Mouse (Mus musculus): ENCODE measurements at regions not wholly inside any gene's neighbourhood (a gene's known extent, or its start where the extent isn't known, plus 50 kb on each side); places are given as distances from the start of the nearest gene placed in this dataset.

- TF ChIP-seq CTCF (conservative IDR thresholded peaks at IDR 0.05; ENCODE audit: low read length) (no peak), POU5F1 (IDR thresholded peaks at IDR 0.05; ENCODE audit: borderline replicate concordance, low read length) (no peak), NANOG (IDR thresholded peaks at IDR 0.05; ENCODE audit: borderline replicate concordance, low read length) (no peak)
- H3K9me3 ChIP-seq (ENCODE audit: low read length): no peaks in the 10 kb centered on the region
Observed at GRCm38 (mm10) chr1:149712330-149712729, 248.8 kb downstream of the Pla2g4a start.

GRCm38 (mm10) chr1:149705223-149705622 lies 255.9 kb downstream of the Pla2g4a start:
- Histone ChIP-seq H3K27me3 (ENCODE audit: insufficient read depth, low read length) (no peaks in the 10 kb centered on the region), H3K4me3 (replicated peaks; ENCODE audit: low read length) (no peak overlapping the region), H3K9me3 (ENCODE audit: low read length) (no peaks in the 10 kb centered on the region), H3K4me1 (replicated peaks; ENCODE audit: low read depth, low read length) (no peaks in the 10 kb centered on the region), H3K36me3 (ENCODE audit: insufficient read depth, low read length) (no peaks in the 10 kb centered on the region)
- no peak for TF ChIP-seq CTCF (conservative IDR thresholded peaks at IDR 0.05; ENCODE audit: low read length)
- no peak for TF ChIP-seq POU5F1 (IDR thresholded peaks at IDR 0.05; ENCODE audit: borderline replicate concordance, low read length)
- no peak for TF ChIP-seq NANOG (IDR thresholded peaks at IDR 0.05; ENCODE audit: borderline replicate concordance, low read length)

More at GRCm38 (mm10) chr1:149712330-149712729, 248.8 kb downstream of the Pla2g4a start:
- no peak overlapping the region for H3K4me3 ChIP-seq (replicated peaks; ENCODE audit: low read length)
- H3K36me3 ChIP-seq (ENCODE audit: insufficient read depth, low read length): no peaks in the 10 kb centered on the region
- H3K4me1 ChIP-seq (replicated peaks; ENCODE audit: low read depth, low read length): no peaks in the 10 kb centered on the region
- no peaks in the 10 kb centered on the region for H3K27me3 ChIP-seq (ENCODE audit: insufficient read depth, low read length)

- Histone ChIP-seq H3K36me3 (ENCODE audit: insufficient read depth, low read length) (no peaks in the 10 kb centered on the region), H3K9me3 (ENCODE audit: low read length) (no peaks in the 10 kb centered on the region), H3K27me3 (ENCODE audit: insufficient read depth, low read length) (no peaks in the 10 kb centered on the region), H3K4me1 (replicated peaks; ENCODE audit: low read depth, low read length) (no peaks in the 10 kb centered on the region), H3K4me3 (replicated peaks; ENCODE audit: low read length) (no peak overlapping the region)
- TF ChIP-seq POU5F1 (IDR thresholded peaks at IDR 0.05; ENCODE audit: borderline replicate concordance, low read length) (no peak), CTCF (conservative IDR thresholded peaks at IDR 0.05; ENCODE audit: low read length) (no peak), NANOG (IDR thresholded peaks at IDR 0.05; ENCODE audit: borderline replicate concordance, low read length) (no peak)
Observed at GRCm38 (mm10) chr1:149699411-149699810, 261.7 kb downstream of the Pla2g4a start.

GRCm38 (mm10) chr1:149674166-149674565 lies 286.9 kb downstream of the Pla2g4a start:
- no peaks in the 10 kb centered on the region for H3K27me3 ChIP-seq (ENCODE audit: insufficient read depth, low read length)
- H3K4me3 ChIP-seq (replicated peaks; ENCODE audit: low read length): no peak overlapping the region
- H3K36me3 ChIP-seq (ENCODE audit: insufficient read depth, low read length): no peaks in the 10 kb centered on the region
- TF ChIP-seq POU5F1 (IDR thresholded peaks at IDR 0.05; ENCODE audit: borderline replicate concordance, low read length): no peak
- no peak for TF ChIP-seq NANOG (IDR thresholded peaks at IDR 0.05; ENCODE audit: borderline replicate concordance, low read length)
- no peak for TF ChIP-seq CTCF (conservative IDR thresholded peaks at IDR 0.05; ENCODE audit: low read length)
- H3K9me3 ChIP-seq (ENCODE audit: low read length): no peaks in the 10 kb centered on the region
- no peaks in the 10 kb centered on the region for H3K4me1 ChIP-seq (replicated peaks; ENCODE audit: low read depth, low read length)

GRCm38 (mm10) chr1:149672571-149672970 lies 288.5 kb downstream of the Pla2g4a start:
- Histone ChIP-seq H3K4me3 (replicated peaks; ENCODE audit: low read length) (no peak overlapping the region), H3K9me3 (ENCODE audit: low read length) (no peaks in the 10 kb centered on the region), H3K4me1 (replicated peaks; ENCODE audit: low read depth, low read length) (no peaks in the 10 kb centered on the region), H3K36me3 (ENCODE audit: insufficient read depth, low read length) (no peaks in the 10 kb centered on the region), H3K27me3 (ENCODE audit: insufficient read depth, low read length) (no peaks in the 10 kb centered on the region)
- TF ChIP-seq POU5F1 (IDR thresholded peaks at IDR 0.05; ENCODE audit: borderline replicate concordance, low read length): no peak
- TF ChIP-seq CTCF (conservative IDR thresholded peaks at IDR 0.05; ENCODE audit: low read length): no peak
- no peak for TF ChIP-seq NANOG (IDR thresholded peaks at IDR 0.05; ENCODE audit: borderline replicate concordance, low read length)

- H3K4me3 ChIP-seq (replicated peaks; ENCODE audit: low read length): no peak overlapping the region
- TF ChIP-seq POU5F1 (IDR thresholded peaks at IDR 0.05; ENCODE audit: borderline replicate concordance, low read length) (no peak), NANOG (IDR thresholded peaks at IDR 0.05; ENCODE audit: borderline replicate concordance, low read length) (no peak), CTCF (conservative IDR thresholded peaks at IDR 0.05; ENCODE audit: low read length) (no peak)
- no peaks in the 10 kb centered on the region for H3K27me3 ChIP-seq (ENCODE audit: insufficient read depth, low read length)
- no peaks in the 10 kb centered on the region for H3K36me3 ChIP-seq (ENCODE audit: insufficient read depth, low read length)
- no peaks in the 10 kb centered on the region for H3K9me3 ChIP-seq (ENCODE audit: low read length)
- H3K4me1 ChIP-seq (replicated peaks; ENCODE audit: low read depth, low read length): no peaks in the 10 kb centered on the region
Observed at GRCm38 (mm10) chr1:149672117-149672516, 289.0 kb downstream of the Pla2g4a start.

GRCm38 (mm10) chr1:149671091-149671490 lies 290.0 kb downstream of the Pla2g4a start:
- H3K4me3 ChIP-seq (replicated peaks; ENCODE audit: low read length): no peak overlapping the region
- H3K27me3 ChIP-seq (ENCODE audit: insufficient read depth, low read length): no peaks in the 10 kb centered on the region
- no peaks in the 10 kb centered on the region for H3K36me3 ChIP-seq (ENCODE audit: insufficient read depth, low read length)
- no peaks in the 10 kb centered on the region for H3K9me3 ChIP-seq (ENCODE audit: low read length)
- TF ChIP-seq CTCF (conservative IDR thresholded peaks at IDR 0.05; ENCODE audit: low read length): no peak
- TF ChIP-seq NANOG (IDR thresholded peaks at IDR 0.05; ENCODE audit: borderline replicate concordance, low read length): no peak
- H3K4me1 ChIP-seq (replicated peaks; ENCODE audit: low read depth, low read length): no peaks in the 10 kb centered on the region
